Mouse (Mus musculus) spleen, adult 2 months (tissue): ENCODE data around the gene Mdh1.

Experiments used
- CTCF ChIP-seq: fragments of 200-500 bp; IDR thresholded peaks from 2 replicates; pipeline ENCODE4 v1.5.1; 2011; ENCODE audit warnings: mild to moderate bottlenecking, inconsistent platforms; ENCODE audit not compliant: insufficient read depth, insufficient read length, insufficient replicate concordance; ENCODE audit errors: extremely low read depth
- POLR2A ChIP-seq: fragments of 200-500 bp; IDR thresholded peaks from 2 replicates; pipeline ENCODE4 v1.6.1; 2011; ENCODE audit warnings: low read depth, low read length, inconsistent platforms

GRCm38 (mm10) chr11:21545021-21545420 lies 27.1 kb downstream of the Mdh1 start:
- TF ChIP-seq POLR2A, result no peak
- no peak for TF ChIP-seq CTCF
